Mouse (Mus musculus) forebrain, embryonic 15.5 days (tissue): Measurements from ENCODE around the gene Suclg2. TPM values are rescaled to one million over a fixed set of nuclear protein-coding genes. Genes with fewer than 3 reads are reported as not detected.

Experiments used
- ATAC-seq: fragments of 200-750 bp; cut with Nextera tagmentation; replicated peaks from 2 replicates; pipeline ENCODE4 v1.8.0; 2017; ENCODE audit warnings: mild to moderate bottlenecking, moderate TSS enrichment, moderate library complexity
- H3K27ac ChIP-seq: fragments of 300-500 bp; sonication (generic); replicated peaks from 2 replicates; pipeline ENCODE4 v1.5.1; 2015; ENCODE audit warnings: mild to moderate bottlenecking, inconsistent platforms
- H3K27me3 ChIP-seq: fragments of 300-500 bp; sonication (generic); 2 replicates; pipeline ENCODE4 v1.6.1; 2015; ENCODE audit warnings: inconsistent platforms
- H3K36me3 ChIP-seq: fragments of 300-500 bp; sonication (generic); 2 replicates; pipeline ENCODE4 v1.6.1; 2015; ENCODE audit warnings: mild to moderate bottlenecking, inconsistent platforms
- H3K4me1 ChIP-seq: fragments of 300-500 bp; sonication (generic); 2 replicates; pipeline ENCODE4 v1.6.1; 2015; ENCODE audit warnings: inconsistent platforms
- H3K4me2 ChIP-seq: fragments of 300-500 bp; sonication (generic); replicated peaks from 2 replicates; pipeline ENCODE4 v1.6.1; 2015; ENCODE audit warnings: mild to moderate bottlenecking, inconsistent platforms
- H3K4me3 ChIP-seq: fragments of 300-500 bp; sonication (generic); 2 replicates; pipeline ENCODE4 v1.5.1; 2015; ENCODE audit warnings: mild to moderate bottlenecking, inconsistent platforms
- H3K9ac ChIP-seq: fragments of 300-500 bp; sonication (generic); replicated peaks from 2 replicates; pipeline ENCODE4 v1.6.1; 2015; ENCODE audit warnings: mild to moderate bottlenecking, inconsistent platforms
- H3K9me3 ChIP-seq: fragments of 300-500 bp; sonication (generic); 2 replicates; pipeline ENCODE4 v1.6.1; 2016; ENCODE audit warnings: inconsistent platforms
- WGBS: fragments of 180-500 bp; shearing (Covaris S2); methylation state at CpG from one replicate; pipeline ENCODE4 v1.1.7; 2015; ENCODE audit warnings: mixed read lengths; 5-methylcytosine and 5-hydroxymethylcytosine counted together
- polyA plus RNA-seq: library from polyadenylated mRNA; unstranded; fragments of >200 nt; fragmentation: Nextera tagmentation; extraction: Ambion mirVana; gene quantifications from 2 replicates; pipeline ENCODE4 v1.2.1, GENCODE M21; 2015

The Suclg2 gene
- polyA plus RNA-seq, 1 experiment from 2014 or later: 17.1 TPM

GRCm38 (mm10) chr6:95713245-95713644 lies 5.4 kb downstream of the Suclg2 start:
- 14% methylated on average over 5 of the region's 5 CpGs for WGBS
- peaks cover 6% of the 10 kb centered on the region for H3K4me1 ChIP-seq
- no peak overlapping the region for H3K27ac ChIP-seq
- H3K4me3 ChIP-seq: no peak overlapping the region
- H3K9ac ChIP-seq: no peak overlapping the region
- H3K9me3 ChIP-seq: no peaks in the 10 kb centered on the region
- H3K36me3 ChIP-seq: no peaks in the 10 kb centered on the region
- H3K27me3 ChIP-seq: no peaks in the 10 kb centered on the region
- no peak overlapping the region for H3K4me2 ChIP-seq
- ATAC-seq: no peak

GRCm38 (mm10) chr6:95712081-95712480 lies 6.5 kb downstream of the Suclg2 start:
- no peaks in the 10 kb centered on the region for H3K36me3 ChIP-seq
- H3K4me3 ChIP-seq: no peak overlapping the region
- no peak overlapping the region for H3K27ac ChIP-seq
- 78% methylated on average over 4 of the region's 4 CpGs for WGBS
- no peak for ATAC-seq
- no peaks in the 10 kb centered on the region for H3K9me3 ChIP-seq
- no peak overlapping the region for H3K9ac ChIP-seq
- H3K4me2 ChIP-seq: no peak overlapping the region
- H3K4me1 ChIP-seq: 0 out of 2 replicates have a peak, but pooled peaks cover 2% of the 10 kb centered on the region
- no peaks in the 10 kb centered on the region for H3K27me3 ChIP-seq

GRCm38 (mm10) chr6:95711671-95712070 lies 6.9 kb downstream of the Suclg2 start:
- H3K36me3 ChIP-seq: no peaks in the 10 kb centered on the region
- 0 out of 2 replicates have a peak, but pooled peaks cover 2% of the 10 kb centered on the region for H3K4me1 ChIP-seq
- H3K9me3 ChIP-seq: no peaks in the 10 kb centered on the region
- no peak overlapping the region for H3K27ac ChIP-seq
- 86% methylated on average over 3 of the region's 3 CpGs for WGBS
- no peak overlapping the region for H3K4me3 ChIP-seq
- no peak overlapping the region for H3K9ac ChIP-seq
- no peaks in the 10 kb centered on the region for H3K27me3 ChIP-seq
- no peak for ATAC-seq
- no peak overlapping the region for H3K4me2 ChIP-seq

- Histone ChIP-seq H3K4me3 (no peak overlapping the region), H3K27ac (no peak overlapping the region), H3K4me1 (0 out of 2 replicates have a peak, but pooled peaks cover 2% of the 10 kb centered on the region), H3K36me3 (no peaks in the 10 kb centered on the region), H3K4me2 (no peak overlapping the region), H3K27me3 (no peaks in the 10 kb centered on the region), H3K9ac (no peak overlapping the region), H3K9me3 (no peaks in the 10 kb centered on the region)
- 92% methylated on average over 6 of the region's 6 CpGs for WGBS
- no peak for ATAC-seq
Observed at GRCm38 (mm10) chr6:95710886-95711285, 7.7 kb downstream of the Suclg2 start.

- H3K9me3 ChIP-seq: no peaks in the 10 kb centered on the region
- no peak overlapping the region for H3K4me2 ChIP-seq
- no peak overlapping the region for H3K27ac ChIP-seq
- 46% methylated on average over 4 of the region's 4 CpGs for WGBS
- 0 out of 2 replicates have a peak, but pooled peaks cover 2% of the 10 kb centered on the region for H3K4me1 ChIP-seq
- H3K36me3 ChIP-seq: no peaks in the 10 kb centered on the region
- no peak overlapping the region for H3K9ac ChIP-seq
- ATAC-seq: no peak
- H3K27me3 ChIP-seq: no peaks in the 10 kb centered on the region
- no peak overlapping the region for H3K4me3 ChIP-seq
Observed at GRCm38 (mm10) chr6:95709531-95709930, 9.1 kb downstream of the Suclg2 start.

GRCm38 (mm10) chr6:95709106-95709505 lies 9.5 kb downstream of the Suclg2 start:
- no peak for ATAC-seq
- Histone ChIP-seq H3K36me3 (no peaks in the 10 kb centered on the region), H3K9me3 (no peaks in the 10 kb centered on the region), H3K4me3 (no peak overlapping the region), H3K4me2 (no peak overlapping the region), H3K27me3 (no peaks in the 10 kb centered on the region), H3K9ac (no peak overlapping the region), H3K27ac (no peak overlapping the region), H3K4me1 (0 out of 2 replicates have a peak, but pooled peaks cover 2% of the 10 kb centered on the region)
- WGBS: 54% methylated on average over 5 of the region's 5 CpGs

- Histone ChIP-seq H3K4me1 (no peaks in the 10 kb centered on the region), H3K9me3 (no peaks in the 10 kb centered on the region), H3K27ac (no peak overlapping the region), H3K4me3 (no peak overlapping the region), H3K9ac (no peak overlapping the region), H3K36me3 (no peaks in the 10 kb centered on the region), H3K4me2 (no peak overlapping the region), H3K27me3 (no peaks in the 10 kb centered on the region)
- WGBS: 91% methylated on average over 4 of the region's 4 CpGs
- ATAC-seq: no peak
Observed at GRCm38 (mm10) chr6:95704626-95705025, 14.0 kb downstream of the Suclg2 start.

- no peaks in the 10 kb centered on the region for H3K4me1 ChIP-seq
- WGBS: 83% methylated on average over 9 of the region's 9 CpGs
- H3K4me3 ChIP-seq: no peak overlapping the region
- H3K27me3 ChIP-seq: no peaks in the 10 kb centered on the region
- no peak overlapping the region for H3K4me2 ChIP-seq
- H3K27ac ChIP-seq: no peak overlapping the region
- ATAC-seq: no peak
- H3K36me3 ChIP-seq: no peaks in the 10 kb centered on the region
- no peaks in the 10 kb centered on the region for H3K9me3 ChIP-seq
- H3K9ac ChIP-seq: no peak overlapping the region
Observed at GRCm38 (mm10) chr6:95702200-95702599, 16.4 kb downstream of the Suclg2 start.

GRCm38 (mm10) chr6:95701786-95702185 lies 16.8 kb downstream of the Suclg2 start:
- no peak overlapping the region for H3K4me2 ChIP-seq
- no peaks in the 10 kb centered on the region for H3K27me3 ChIP-seq
- no peaks in the 10 kb centered on the region for H3K4me1 ChIP-seq
- H3K27ac ChIP-seq: no peak overlapping the region
- H3K4me3 ChIP-seq: no peak overlapping the region
- H3K36me3 ChIP-seq: no peaks in the 10 kb centered on the region
- WGBS: 71% methylated on average over 7 of the region's 7 CpGs
- no peak overlapping the region for H3K9ac ChIP-seq
- H3K9me3 ChIP-seq: no peaks in the 10 kb centered on the region
- ATAC-seq: no peak

- H3K9ac ChIP-seq: no peak overlapping the region
- no peak overlapping the region for H3K4me3 ChIP-seq
- no peak overlapping the region for H3K27ac ChIP-seq
- H3K9me3 ChIP-seq: no peaks in the 10 kb centered on the region
- no peaks in the 10 kb centered on the region for H3K27me3 ChIP-seq
- H3K36me3 ChIP-seq: no peaks in the 10 kb centered on the region
- 72% methylated on average over 2 of the region's 2 CpGs for WGBS
- ATAC-seq: no peak
- H3K4me2 ChIP-seq: no peak overlapping the region
- H3K4me1 ChIP-seq: no peaks in the 10 kb centered on the region
Observed at GRCm38 (mm10) chr6:95700981-95701610, 17.5 kb downstream of the Suclg2 start.

- Histone ChIP-seq H3K27ac (no peak overlapping the region), H3K4me2 (no peak overlapping the region), H3K4me1 (no peaks in the 10 kb centered on the region), H3K4me3 (no peak overlapping the region), H3K9me3 (no peaks in the 10 kb centered on the region), H3K36me3 (no peaks in the 10 kb centered on the region), H3K9ac (no peak overlapping the region), H3K27me3 (no peaks in the 10 kb centered on the region)
- ATAC-seq: no peak
- 91% methylated on average over 5 of the region's 5 CpGs for WGBS
Observed at GRCm38 (mm10) chr6:95700191-95700590, 18.4 kb downstream of the Suclg2 start.

- 89% methylated on average over 3 of the region's 3 CpGs for WGBS
- H3K4me2 ChIP-seq: no peak overlapping the region
- no peaks in the 10 kb centered on the region for H3K27me3 ChIP-seq
- no peaks in the 10 kb centered on the region for H3K9me3 ChIP-seq
- no peak overlapping the region for H3K9ac ChIP-seq
- H3K27ac ChIP-seq: no peak overlapping the region
- H3K36me3 ChIP-seq: no peaks in the 10 kb centered on the region
- H3K4me1 ChIP-seq: no peaks in the 10 kb centered on the region
- H3K4me3 ChIP-seq: no peak overlapping the region
- ATAC-seq: no peak
Observed at GRCm38 (mm10) chr6:95699326-95699725, 19.3 kb downstream of the Suclg2 start.

GRCm38 (mm10) chr6:95698536-95699162 lies 20.0 kb downstream of the Suclg2 start:
- ATAC-seq: no peak
- Histone ChIP-seq H3K9me3 (no peaks in the 10 kb centered on the region), H3K4me1 (no peaks in the 10 kb centered on the region), H3K36me3 (no peaks in the 10 kb centered on the region), H3K9ac (no peak overlapping the region), H3K4me2 (no peak overlapping the region), H3K27me3 (no peaks in the 10 kb centered on the region), H3K4me3 (no peak overlapping the region), H3K27ac (no peak overlapping the region)
- 43% methylated on average over 5 of the region's 6 CpGs for WGBS
